Mouse (Mus musculus) forebrain, embryonic 11.5 days (tissue): ENCODE results near the gene Prkcb. TPM values are rescaled to one million over a fixed set of nuclear protein-coding genes. Genes with fewer than 3 reads are reported as not detected.

ENCODE experiments used
- ATAC-seq: fragments of 200-750 bp; cut with Nextera tagmentation; replicated peaks from 2 replicates; pipeline ENCODE4 v1.8.0; 2017; ENCODE audit warnings: moderate TSS enrichment; ENCODE audit not compliant: low FRiP score
- DNase-seq: peaks from one replicate; pipeline ENCODE4 v3.0.0-alpha.2; 2017; ENCODE audit warnings: low spot score
- H3K27ac ChIP-seq: fragments of 300-500 bp; sonication (generic); 2 replicates; pipeline ENCODE4 v1.5.1; 2014; ENCODE audit warnings: low read depth, low read length
- H3K27me3 ChIP-seq: fragments of 300-500 bp; sonication (generic); 2 replicates; pipeline ENCODE4 v1.6.1; 2014; ENCODE audit warnings: mild to moderate bottlenecking, low read length, mixed read lengths; ENCODE audit not compliant: control insufficient read depth, insufficient read depth
- H3K36me3 ChIP-seq: fragments of 300-500 bp; sonication (generic); 2 replicates; pipeline ENCODE4 v1.6.1; 2014; ENCODE audit warnings: mild to moderate bottlenecking, low read length, moderate library complexity, mixed read lengths; ENCODE audit not compliant: control insufficient read depth, insufficient read depth
- H3K4me1 ChIP-seq: fragments of 300-500 bp; sonication (generic); replicated peaks from 2 replicates; pipeline ENCODE4 v1.6.1; 2014; ENCODE audit warnings: low read length, mixed read lengths; ENCODE audit not compliant: control insufficient read depth, insufficient read depth
- H3K4me2 ChIP-seq: fragments of 300-500 bp; sonication (generic); 2 replicates; pipeline ENCODE4 v1.6.1; 2014; ENCODE audit warnings: low read depth, mild to moderate bottlenecking, low read length, moderate library complexity, mixed read lengths; ENCODE audit not compliant: severe bottlenecking
- H3K4me3 ChIP-seq: fragments of 300-500 bp; sonication (generic); 2 replicates; pipeline ENCODE4 v1.5.1; 2014; ENCODE audit warnings: low read depth, low read length
- H3K9ac ChIP-seq: fragments of 300-500 bp; sonication (generic); 2 replicates; pipeline ENCODE4 v1.6.1; 2014; ENCODE audit warnings: low read length
- H3K9me3 ChIP-seq: fragments of 300-500 bp; sonication (generic); 2 replicates; pipeline ENCODE4 v1.6.1; 2016; ENCODE audit warnings: low read length, mixed read lengths; ENCODE audit not compliant: control insufficient read depth
- WGBS: fragments of 180-500 bp; shearing (Covaris S2); extraction: QIAGEN DNeasy Blood & Tissue Kit; methylation state at CpG from one replicate; pipeline ENCODE4 v1.1.7; 2014; 5-methylcytosine and 5-hydroxymethylcytosine counted together
- polyA plus RNA-seq: library from polyadenylated mRNA; unstranded; fragments of >200 nt; fragmentation: Nextera tagmentation; extraction: Ambion mirVana; gene quantifications from 2 replicates; pipeline ENCODE4 v1.2.1, GENCODE M21; 2014

The Prkcb gene
- polyA plus RNA-seq, 1 experiment from 2014 or later = 10.0 TPM

DNA sequence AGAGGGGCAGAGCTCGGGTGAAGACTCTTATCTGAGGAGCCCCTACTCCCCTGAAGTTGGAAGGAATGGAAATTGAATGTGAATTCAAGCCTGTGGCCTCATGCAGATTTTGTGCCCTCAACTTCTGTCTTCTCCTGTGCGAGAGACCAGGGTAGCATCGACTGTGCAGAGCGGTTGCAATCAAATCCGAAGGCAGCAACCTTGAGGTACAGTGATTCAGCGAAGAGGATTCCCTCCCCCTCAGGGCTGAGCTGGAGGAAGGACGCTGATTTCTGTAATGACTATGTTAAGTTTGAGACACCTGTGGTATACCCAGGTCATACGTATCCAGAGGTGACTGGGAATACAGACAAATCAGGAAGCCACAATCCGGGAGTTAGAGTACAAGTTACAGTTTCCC is 18.7 kb downstream of the Prkcb start:
- Histone ChIP-seq H3K27ac (no peak overlapping the region), H3K9ac (no peak overlapping the region), H3K36me3 (no peaks in the 10 kb centered on the region), H3K4me1 (no peaks in the 10 kb centered on the region), H3K27me3 (no peaks in the 10 kb centered on the region), H3K9me3 (no peaks in the 10 kb centered on the region), H3K4me3 (no peak overlapping the region), H3K4me2 (no peak overlapping the region)
- DNase-seq = no peak
- ATAC-seq = no peak
- 90% methylated on average over 9 of the region's 9 CpGs for WGBS

DNA sequence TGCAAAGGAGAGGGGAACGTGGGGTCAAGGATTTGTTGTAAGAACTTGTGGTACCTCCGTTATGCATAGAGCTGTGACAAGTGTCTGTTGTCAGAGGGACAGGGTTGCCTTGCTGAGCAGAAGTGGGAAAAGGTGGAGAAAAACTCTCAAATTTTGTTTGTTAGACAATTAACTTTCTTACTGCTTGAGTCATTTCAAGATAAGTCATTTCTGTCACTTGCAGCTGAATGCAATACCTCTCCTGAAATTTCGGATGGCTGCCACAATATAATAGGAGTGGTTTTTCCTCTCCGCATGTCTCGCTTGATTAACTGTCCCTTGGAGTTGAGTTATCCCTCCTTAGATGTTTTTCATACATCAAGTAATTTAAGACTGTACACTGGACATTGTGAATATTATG is 20.1 kb downstream of the Prkcb start:
- H3K4me1 ChIP-seq = no peaks in the 10 kb centered on the region
- H3K36me3 ChIP-seq = no peaks in the 10 kb centered on the region
- H3K27ac ChIP-seq = no peak overlapping the region
- DNase-seq = no peak
- H3K4me2 ChIP-seq = no peak overlapping the region
- 86% methylated on average over 5 of the region's 5 CpGs for WGBS
- H3K9ac ChIP-seq = no peak overlapping the region
- no peak overlapping the region for H3K4me3 ChIP-seq
- no peak for ATAC-seq
- no peaks in the 10 kb centered on the region for H3K27me3 ChIP-seq
- H3K9me3 ChIP-seq = no peaks in the 10 kb centered on the region

DNA sequence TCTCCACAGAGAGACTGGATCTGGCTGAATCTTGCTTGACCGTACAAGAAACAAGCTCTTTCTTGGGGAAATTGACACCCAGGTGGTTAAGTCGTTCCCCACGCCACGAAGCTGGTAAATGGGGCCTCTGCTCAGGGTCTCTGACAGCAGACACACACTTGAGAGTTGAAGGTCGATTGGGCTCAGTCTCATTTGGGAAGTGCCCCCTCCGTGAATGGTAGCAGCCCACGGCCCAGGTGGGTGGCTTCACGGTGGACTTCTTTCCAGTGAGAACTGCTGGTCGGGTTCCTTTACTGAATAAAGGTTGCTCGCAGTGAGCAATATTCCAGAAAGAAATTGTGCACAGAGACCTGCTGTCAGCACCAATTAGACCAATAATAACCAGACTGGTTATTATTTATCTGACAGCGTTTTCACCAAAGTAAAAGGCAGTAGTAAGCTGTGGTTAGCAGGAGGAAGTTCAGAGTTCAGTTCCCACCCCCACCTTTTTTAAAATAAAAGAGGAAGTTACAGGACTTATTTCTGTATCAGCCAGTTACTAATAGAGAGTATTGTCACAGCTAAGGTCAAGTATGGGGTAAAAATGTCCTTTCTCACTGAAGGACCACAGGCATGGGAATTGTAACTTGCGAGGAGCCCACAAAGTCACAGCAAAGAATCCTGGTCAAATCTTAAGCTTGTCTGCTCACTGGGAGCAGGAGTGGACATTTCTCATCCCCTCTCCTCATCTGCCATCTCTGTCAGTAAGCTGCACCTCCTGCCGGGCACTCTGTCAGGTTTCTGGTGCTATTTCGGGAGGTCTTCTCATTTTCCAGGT is 21.6 kb downstream of the Prkcb start:
- H3K27me3 ChIP-seq = no peaks in the 10 kb centered on the region
- no peaks in the 10 kb centered on the region for H3K4me1 ChIP-seq
- no peak overlapping the region for H3K27ac ChIP-seq
- H3K9ac ChIP-seq = no peak overlapping the region
- WGBS = 87% methylated on average over 14 of the region's 14 CpGs
- no peaks in the 10 kb centered on the region for H3K36me3 ChIP-seq
- no peak overlapping the region for H3K4me3 ChIP-seq
- ATAC-seq (no peak), DNase-seq (no peak)
- no peak overlapping the region for H3K4me2 ChIP-seq
- no peaks in the 10 kb centered on the region for H3K9me3 ChIP-seq

DNA sequence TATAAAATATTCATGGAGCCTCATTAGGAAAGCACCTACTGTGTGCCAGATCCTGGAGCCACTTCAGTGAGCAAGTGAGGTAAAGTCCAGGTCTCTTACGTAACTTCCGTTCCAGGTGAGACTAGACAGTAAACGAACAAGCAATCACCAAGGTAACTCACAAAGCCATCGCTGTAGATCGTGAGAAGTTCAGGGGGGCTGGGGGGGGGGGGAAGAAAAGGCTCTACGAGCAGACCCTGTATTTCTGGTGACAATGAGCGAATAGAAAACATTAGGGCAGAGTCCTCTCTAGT is 22.1 kb downstream of the Prkcb start:
- no peak overlapping the region for H3K9ac ChIP-seq
- WGBS = 89% methylated on average over 7 of the region's 7 CpGs
- H3K4me2 ChIP-seq = no peak overlapping the region
- H3K27ac ChIP-seq = no peak overlapping the region
- H3K27me3 ChIP-seq = no peaks in the 10 kb centered on the region
- no peaks in the 10 kb centered on the region for H3K4me1 ChIP-seq
- no peak for DNase-seq
- no peaks in the 10 kb centered on the region for H3K9me3 ChIP-seq
- H3K36me3 ChIP-seq = no peaks in the 10 kb centered on the region
- no peak overlapping the region for H3K4me3 ChIP-seq
- ATAC-seq = no peak

DNA sequence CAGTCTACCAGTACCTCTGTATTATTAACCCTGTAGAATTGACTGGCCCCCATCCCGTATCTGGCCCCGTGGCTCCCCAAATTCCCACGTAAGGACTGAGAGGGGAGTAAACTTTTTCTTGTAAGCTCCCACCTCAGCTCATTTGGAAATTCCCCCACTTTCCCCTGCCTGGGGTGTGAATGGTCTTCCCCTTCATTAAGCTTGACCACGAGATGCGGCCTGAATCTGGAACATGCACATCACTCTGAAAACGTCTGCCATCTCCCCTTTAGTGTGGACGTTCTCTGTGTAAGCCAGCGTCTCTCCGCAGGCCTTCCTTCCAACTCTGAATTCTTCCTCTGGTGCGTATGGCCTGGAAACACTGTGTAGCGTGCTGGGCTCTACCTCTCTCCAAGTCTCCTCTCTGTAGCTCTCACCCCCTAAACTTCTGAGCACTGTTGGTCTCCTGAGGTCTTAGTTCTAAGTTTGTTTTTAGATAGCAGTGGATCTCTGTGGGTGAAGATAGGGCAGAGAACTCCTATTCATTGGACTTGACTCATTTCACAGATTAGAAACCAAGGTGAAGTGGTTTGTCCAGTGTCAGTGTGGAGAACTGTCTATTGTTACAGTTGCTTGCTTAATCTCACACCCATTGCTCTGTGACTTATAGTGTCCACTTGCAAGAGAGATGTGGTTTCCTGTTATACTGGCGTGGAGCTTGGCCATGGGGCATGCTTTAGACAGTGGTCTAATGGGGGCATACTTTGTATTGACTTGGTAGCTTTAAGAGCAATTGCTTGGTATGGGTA is 25.3 kb downstream of the Prkcb start:
- H3K4me2 ChIP-seq = no peak overlapping the region
- H3K36me3 ChIP-seq = no peaks in the 10 kb centered on the region
- no peak overlapping the region for H3K9ac ChIP-seq
- WGBS = 87% methylated on average over 12 of the region's 12 CpGs
- DNase-seq (no peak), ATAC-seq (no peak)
- no peak overlapping the region for H3K4me3 ChIP-seq
- H3K27me3 ChIP-seq = no peaks in the 10 kb centered on the region
- no peaks in the 10 kb centered on the region for H3K9me3 ChIP-seq
- no peak overlapping the region for H3K27ac ChIP-seq
- no peaks in the 10 kb centered on the region for H3K4me1 ChIP-seq

DNA sequence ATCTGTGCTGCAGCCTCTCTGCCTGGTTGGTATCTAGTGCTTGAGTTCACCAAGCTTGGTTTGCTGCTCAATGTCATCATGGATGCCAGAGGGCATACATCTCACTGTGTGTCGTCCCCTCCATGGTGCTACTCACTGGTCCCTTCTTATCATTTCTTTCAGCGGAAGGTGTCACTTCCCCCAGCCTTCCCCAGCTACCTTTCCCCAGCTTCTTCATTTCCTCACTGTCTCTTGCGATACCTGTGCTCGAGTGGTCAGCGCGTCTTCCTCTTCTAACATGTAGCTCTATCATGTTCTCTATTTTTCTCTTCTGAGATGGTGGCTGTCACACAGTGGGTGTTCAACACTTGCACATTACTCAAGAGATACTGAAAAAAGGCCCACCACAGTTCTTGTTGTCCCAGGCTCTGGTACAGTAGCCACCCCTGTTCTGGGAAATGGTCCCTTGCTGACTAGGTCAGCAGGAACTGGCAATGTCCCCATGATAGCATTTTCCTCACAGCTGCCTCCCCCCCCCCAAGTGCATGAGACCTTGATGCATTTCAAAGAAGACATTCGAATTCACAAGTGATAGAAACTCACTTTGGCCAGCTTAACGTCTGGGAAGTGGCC is 27.3 kb downstream of the Prkcb start:
- H3K9me3 ChIP-seq = no peaks in the 10 kb centered on the region
- ATAC-seq (no peak), DNase-seq (no peak)
- H3K4me2 ChIP-seq = no peak overlapping the region
- no peak overlapping the region for H3K4me3 ChIP-seq
- H3K9ac ChIP-seq = no peak overlapping the region
- no peak overlapping the region for H3K27ac ChIP-seq
- 92% methylated on average over 8 of the region's 8 CpGs for WGBS
- H3K27me3 ChIP-seq = no peaks in the 10 kb centered on the region
- H3K36me3 ChIP-seq = no peaks in the 10 kb centered on the region
- H3K4me1 ChIP-seq = no peaks in the 10 kb centered on the region

DNA sequence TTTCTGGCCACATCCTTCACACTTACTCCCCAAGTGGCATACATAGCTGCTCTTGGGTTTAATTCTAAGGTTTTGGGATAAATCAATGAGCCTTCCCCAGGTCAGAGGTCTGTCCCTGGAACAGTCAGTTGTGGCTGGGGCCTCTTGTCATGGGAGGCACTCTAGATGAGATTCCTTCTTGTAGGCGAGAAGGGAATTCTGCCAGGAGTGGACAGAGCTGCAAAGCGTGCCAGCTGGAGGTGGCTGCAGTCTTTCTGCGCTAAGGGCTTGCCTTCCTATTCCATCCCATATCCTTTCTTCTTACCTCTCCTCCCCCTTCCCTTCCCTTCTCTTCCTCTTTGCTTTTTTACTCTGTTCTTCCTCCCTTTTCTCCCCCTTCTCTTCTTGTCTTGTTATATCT is 28.1 kb downstream of the Prkcb start:
- Histone ChIP-seq H3K4me1 (no peaks in the 10 kb centered on the region), H3K4me3 (no peak overlapping the region), H3K36me3 (no peaks in the 10 kb centered on the region), H3K27ac (no peak overlapping the region), H3K9ac (no peak overlapping the region), H3K27me3 (no peaks in the 10 kb centered on the region), H3K4me2 (no peak overlapping the region), H3K9me3 (no peaks in the 10 kb centered on the region)
- 86% methylated on average over 3 of the region's 3 CpGs for WGBS
- ATAC-seq = no peak
- no peak for DNase-seq

DNA sequence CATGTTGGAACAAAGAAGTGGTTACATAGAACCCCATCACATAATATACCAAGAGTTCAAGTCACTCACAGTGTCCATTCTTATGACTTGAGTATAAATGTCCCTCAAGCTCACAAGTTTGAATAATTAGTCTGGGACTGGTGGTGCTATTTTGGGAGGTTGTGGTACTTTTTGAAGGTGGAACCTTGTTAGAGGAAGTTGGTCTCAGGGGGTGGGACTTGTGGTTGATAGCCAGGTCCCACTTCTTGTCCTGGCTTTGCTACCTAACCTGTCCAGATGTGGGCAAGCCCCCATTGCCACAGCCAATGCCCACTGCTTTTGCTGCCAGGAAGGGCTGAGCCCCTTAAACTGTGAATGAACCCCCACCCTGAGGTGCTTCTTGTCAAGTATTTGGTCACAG is 28.9 kb downstream of the Prkcb start:
- Histone ChIP-seq H3K4me1 (no peaks in the 10 kb centered on the region), H3K4me3 (no peak overlapping the region), H3K4me2 (no peak overlapping the region), H3K9ac (no peak overlapping the region), H3K36me3 (no peaks in the 10 kb centered on the region), H3K27ac (no peak overlapping the region), H3K27me3 (no peaks in the 10 kb centered on the region), H3K9me3 (no peaks in the 10 kb centered on the region)
- DNase-seq (no peak), ATAC-seq (no peak)
